Mouse (Mus musculus) left cerebral cortex, adult 2 months (tissue): Measurements from ENCODE around the gene 1700020A23Rik. TPM values are rescaled to one million over a fixed set of nuclear protein-coding genes. Genes with fewer than 3 reads are reported as not detected.

Source experiments
- DNase-seq, 2 experiments: peaks; one replicate each; pipeline ENCODE4 v3.0.0; 2021 to 2022; ENCODE audit warnings: low spot score in 2 of 2, mixed read lengths in 1 of 2; ENCODE audit errors: extremely low spot score in 1 of 2
- H3K27ac ChIP-seq: fragments of 200-600 bp; 2 replicates; pipeline ENCODE4 v1.8.1; 2022
- H3K4me3 ChIP-seq: fragments of 200-600 bp; 2 replicates; pipeline ENCODE4 v1.8.1; 2022
- CTCF ChIP-seq: fragments of 200-600 bp; IDR thresholded peaks from 2 replicates; pipeline ENCODE4 v1.8.1; 2022; ENCODE audit warnings: antibody characterized with exemption, mild to moderate bottlenecking, moderate library complexity
- intact Hi-C: fragments of 180-260 bp; cut with DNase I; formaldehyde crosslinking; loops from one replicate; pipeline ENCODE4 v1.15.1; 2025
- total RNA-seq, 2 experiments: library from RNA; stranded (reverse); gene quantifications; 2 replicates each; pipeline ENCODE4 v1.2.3; 2021

The 1700020A23Rik gene
- total RNA-seq, 2 experiments from 2014 or later = not detected

GRCm38 (mm10) chr2:130390993-130391625, 13.9 kb upstream of the 1700020A23Rik start:
- Histone ChIP-seq H3K27ac (no peak overlapping the region), H3K4me3 (no peak overlapping the region)
- no peak for TF ChIP-seq CTCF
- no peak for DNase-seq
- intact Hi-C loops = no loop called here

GRCm38 (mm10) chr2:130392836-130393235, 12.2 kb upstream of the 1700020A23Rik start:
- no peak for DNase-seq
- H3K27ac ChIP-seq = no peak overlapping the region
- intact Hi-C loops = no loop called here

GRCm38 (mm10) chr2:130395696-130396095, 9.4 kb upstream of the 1700020A23Rik start:
- intact Hi-C loops = no loop called here
- no peak for DNase-seq
- Histone ChIP-seq H3K27ac (no peak overlapping the region), H3K4me3 (no peak overlapping the region)
- no peak for TF ChIP-seq CTCF

More at GRCm38 (mm10) chr2:130392836-130393235, 12.2 kb upstream of the 1700020A23Rik start:
- TF ChIP-seq CTCF = no peak
- no peak overlapping the region for H3K4me3 ChIP-seq

GRCm38 (mm10) chr2:130397186-130397985, 7.7 kb upstream of the 1700020A23Rik start, which contains the start of gene Cpxm1:
Gene Cpxm1, minus strand, starts transcription at chr2:130397574.
- H3K4me3 ChIP-seq = peak within 1 kb of the TSS; percentile 43
- intact Hi-C loops = no loop called here

GRCm38 (mm10) chr2:130398091-130398490, 7.0 kb upstream of the 1700020A23Rik start:
- DNase-seq = no peak
- intact Hi-C loops = no loop called here
- H3K27ac ChIP-seq = no peak overlapping the region

More at GRCm38 (mm10) chr2:130397186-130397985, 7.7 kb upstream of the 1700020A23Rik start, which contains the start of gene Cpxm1:
- no peak within 1 kb of the TSS for H3K27ac ChIP-seq
- DNase-seq = no peak
- no peak for TF ChIP-seq CTCF

GRCm38 (mm10) chr2:130400046-130400445, 5.0 kb upstream of the 1700020A23Rik start:
- no peak for TF ChIP-seq CTCF
- intact Hi-C loops = no loop called here

More at GRCm38 (mm10) chr2:130398091-130398490, 7.0 kb upstream of the 1700020A23Rik start:
- no peak for TF ChIP-seq CTCF
- H3K4me3 ChIP-seq = peak overlapping the region; percentile 43

GRCm38 (mm10) chr2:130401891-130402290, 3.2 kb upstream of the 1700020A23Rik start:
- no peak overlapping the region for H3K4me3 ChIP-seq
- TF ChIP-seq CTCF = no peak
- no peak overlapping the region for H3K27ac ChIP-seq
- intact Hi-C loops = no loop called here
- no peak for DNase-seq

More at GRCm38 (mm10) chr2:130400046-130400445, 5.0 kb upstream of the 1700020A23Rik start:
- no peak for DNase-seq
- no peak overlapping the region for H3K4me3 ChIP-seq
- no peak overlapping the region for H3K27ac ChIP-seq

GRCm38 (mm10) chr2:130406178-130406577, 1.1 kb downstream of the 1700020A23Rik start, which contains the start of gene Tmem239:
Gene Tmem239, plus strand, starts transcription at chr2:130406478.
- no peak for TF ChIP-seq CTCF
- intact Hi-C loops = no loop called here
- no peak within 1 kb of the TSS for H3K4me3 ChIP-seq
- H3K27ac ChIP-seq = no peak within 1 kb of the TSS
- DNase-seq = no peak

GRCm38 (mm10) chr2:130408194-130408593, 3.1 kb downstream of the 1700020A23Rik start:
- H3K4me3 ChIP-seq = no peak overlapping the region
- TF ChIP-seq CTCF = no peak
- no peak for DNase-seq
- no peak overlapping the region for H3K27ac ChIP-seq
- intact Hi-C loops = no loop called here

GRCm38 (mm10) chr2:130411558-130412495, 6.8 kb downstream of the 1700020A23Rik start:
- TF ChIP-seq CTCF = peak; percentile 96
- H3K4me3 ChIP-seq = no peak overlapping the region
- peak; percentile 69 to 81 for DNase-seq
- intact Hi-C loops = loop anchor here (1.0 kb wide), 1 partner anchor 121 kb away; no protein-coding TSS in a partner anchor
- H3K27ac ChIP-seq = no peak overlapping the region

GRCm38 (mm10) chr2:130412775-130413174, 7.7 kb downstream of the 1700020A23Rik start:
- DNase-seq = no peak
- Histone ChIP-seq H3K27ac (no peak overlapping the region), H3K4me3 (no peak overlapping the region)
- TF ChIP-seq CTCF = no peak
- intact Hi-C loops = loop anchor here (1.0 kb wide), 1 partner anchor 121 kb away; no protein-coding TSS in a partner anchor
